Mouse (Mus musculus): ENCODE data around the gene Pomgnt2. TPM values are rescaled to one million over a fixed set of nuclear protein-coding genes. Genes with fewer than 3 reads are reported as not detected.
A peak's percentile ranks its signal among the peaks of the same experiment; 100 is the strongest.

Pomgnt2 gene
- polyA plus RNA-seq, 1 experiment from 2014 or later: 7.9 TPM

- no peaks in the 10 kb centered on the region for H3K27me3 ChIP-seq (ENCODE audit: control insufficient read depth, insufficient read depth, low read length)
- no peak for ATAC-seq (ENCODE audit: insufficient number of reproducible peaks, low FRiP score, low TSS enrichment, low read depth)
- no peaks in the 10 kb centered on the region for H3K9me3 ChIP-seq (ENCODE audit: control insufficient read depth, low read length)
- 88% methylated on average over 2 of the region's 2 CpGs for WGBS
- H3K4me1 ChIP-seq (ENCODE audit: control insufficient read depth, insufficient read depth, low read length): no peaks in the 10 kb centered on the region
- H3K9ac ChIP-seq (ENCODE audit: low read length): no peak overlapping the region
- no peak overlapping the region for H3K4me2 ChIP-seq (ENCODE audit: low read depth, severe bottlenecking)
- DNase-seq (ENCODE audit: low spot score): no peak
- no peak overlapping the region for H3K27ac ChIP-seq (replicated peaks; ENCODE audit: low read depth, low read length)
- no peak overlapping the region for H3K4me3 ChIP-seq (ENCODE audit: low read depth, low read length)
- H3K36me3 ChIP-seq (ENCODE audit: control insufficient read depth, insufficient read depth, low read length): no peaks in the 10 kb centered on the region
These were observed 9.3 kb upstream of the Pomgnt2 start for GRCm38 (mm10) chr9:122006175-122006574.

GRCm38 (mm10) chr9:121997978-121998377, 1.1 kb upstream of the Pomgnt2 start:
- Histone ChIP-seq H3K4me3 (ENCODE audit: low read depth, low read length) (no peak overlapping the region), H3K36me3 (ENCODE audit: control insufficient read depth, insufficient read depth, low read length) (no peaks in the 10 kb centered on the region), H3K27me3 (ENCODE audit: control insufficient read depth, insufficient read depth, low read length) (no peaks in the 10 kb centered on the region), H3K9me3 (ENCODE audit: control insufficient read depth, low read length) (no peaks in the 10 kb centered on the region), H3K9ac (ENCODE audit: low read length) (no peak overlapping the region), H3K27ac (replicated peaks; ENCODE audit: low read depth, low read length) (no peak overlapping the region), H3K4me2 (ENCODE audit: low read depth, severe bottlenecking) (no peak overlapping the region), H3K4me1 (ENCODE audit: control insufficient read depth, insufficient read depth, low read length) (peaks cover 5% of the 10 kb centered on the region; the same call in 1 of the 2 replicates)
- ATAC-seq (ENCODE audit: insufficient number of reproducible peaks, low FRiP score, low TSS enrichment, low read depth): no peak
- no peak for DNase-seq (ENCODE audit: low spot score)
- WGBS: 61% methylated on average over 4 of the region's 4 CpGs

GRCm38 (mm10) chr9:121995508-121996131, 1.3 kb downstream of the Pomgnt2 start:
- WGBS: 1% methylated on average over 43 of the region's 53 CpGs
- peak; percentile 77 for ATAC-seq (ENCODE audit: insufficient number of reproducible peaks, low FRiP score, low TSS enrichment, low read depth)
- Histone ChIP-seq H3K27me3 (ENCODE audit: control insufficient read depth, insufficient read depth, low read length) (no peaks in the 10 kb centered on the region), H3K9ac (ENCODE audit: low read length) (peak overlapping the region; percentile 49), H3K4me1 (ENCODE audit: control insufficient read depth, insufficient read depth, low read length) (peaks cover 5% of the 10 kb centered on the region; the same call in 1 of the 2 replicates), H3K4me3 (ENCODE audit: low read depth, low read length) (peak overlapping the region; percentile 62), H3K4me2 (ENCODE audit: low read depth, severe bottlenecking) (peak overlapping the region; percentile 57), H3K36me3 (ENCODE audit: control insufficient read depth, insufficient read depth, low read length) (no peaks in the 10 kb centered on the region), H3K27ac (replicated peaks; ENCODE audit: low read depth, low read length) (no peak overlapping the region), H3K9me3 (ENCODE audit: control insufficient read depth, low read length) (no peaks in the 10 kb centered on the region)
- DNase-seq (ENCODE audit: low spot score): peak; percentile 87

- DNase-seq (ENCODE audit: low spot score) (no peak), ATAC-seq (ENCODE audit: insufficient number of reproducible peaks, low FRiP score, low TSS enrichment, low read depth) (no peak)
- H3K4me3 ChIP-seq (ENCODE audit: low read depth, low read length): peak overlapping the region; percentile 62
- H3K27ac ChIP-seq (replicated peaks; ENCODE audit: low read depth, low read length): no peak overlapping the region
- no peaks in the 10 kb centered on the region for H3K36me3 ChIP-seq (ENCODE audit: control insufficient read depth, insufficient read depth, low read length)
- H3K9ac ChIP-seq (ENCODE audit: low read length): peak overlapping the region; percentile 49; the same call in 1 of the 2 replicates
- peak overlapping the region; percentile 57 for H3K4me2 ChIP-seq (ENCODE audit: low read depth, severe bottlenecking)
- peaks cover 5% of the 10 kb centered on the region; the same call in 1 of the 2 replicates for H3K4me1 ChIP-seq (ENCODE audit: control insufficient read depth, insufficient read depth, low read length)
- H3K9me3 ChIP-seq (ENCODE audit: control insufficient read depth, low read length): no peaks in the 10 kb centered on the region
- H3K27me3 ChIP-seq (ENCODE audit: control insufficient read depth, insufficient read depth, low read length): no peaks in the 10 kb centered on the region
- 16% methylated on average over 10 of the region's 10 CpGs for WGBS
These were observed 1.8 kb downstream of the Pomgnt2 start for GRCm38 (mm10) chr9:121995077-121995476.

GRCm38 (mm10) chr9:121993047-121993446, 3.9 kb downstream of the Pomgnt2 start:
- H3K27me3 ChIP-seq (ENCODE audit: control insufficient read depth, insufficient read depth, low read length): no peaks in the 10 kb centered on the region
- H3K27ac ChIP-seq (replicated peaks; ENCODE audit: low read depth, low read length): no peak overlapping the region
- H3K4me1 ChIP-seq (ENCODE audit: control insufficient read depth, insufficient read depth, low read length): peaks cover 5% of the 10 kb centered on the region; the same call in 1 of the 2 replicates
- H3K36me3 ChIP-seq (ENCODE audit: control insufficient read depth, insufficient read depth, low read length): no peaks in the 10 kb centered on the region
- ATAC-seq (ENCODE audit: insufficient number of reproducible peaks, low FRiP score, low TSS enrichment, low read depth) (no peak), DNase-seq (ENCODE audit: low spot score) (no peak)
- no peak overlapping the region for H3K9ac ChIP-seq (ENCODE audit: low read length)
- no peak overlapping the region for H3K4me3 ChIP-seq (ENCODE audit: low read depth, low read length)
- no peaks in the 10 kb centered on the region for H3K9me3 ChIP-seq (ENCODE audit: control insufficient read depth, low read length)
- WGBS: 57% methylated on average over 3 of the region's 3 CpGs
- no peak overlapping the region for H3K4me2 ChIP-seq (ENCODE audit: low read depth, severe bottlenecking)

- 76% methylated on average over 5 of the region's 5 CpGs for WGBS
- Histone ChIP-seq H3K27me3 (ENCODE audit: control insufficient read depth, insufficient read depth, low read length) (no peaks in the 10 kb centered on the region), H3K4me3 (ENCODE audit: low read depth, low read length) (no peak overlapping the region), H3K36me3 (ENCODE audit: control insufficient read depth, insufficient read depth, low read length) (no peaks in the 10 kb centered on the region), H3K27ac (replicated peaks; ENCODE audit: low read depth, low read length) (no peak overlapping the region), H3K9ac (ENCODE audit: low read length) (no peak overlapping the region), H3K4me1 (ENCODE audit: control insufficient read depth, insufficient read depth, low read length) (peaks cover 5% of the 10 kb centered on the region; the same call in 1 of the 2 replicates), H3K4me2 (ENCODE audit: low read depth, severe bottlenecking) (no peak overlapping the region), H3K9me3 (ENCODE audit: control insufficient read depth, low read length) (no peaks in the 10 kb centered on the region)
- DNase-seq (ENCODE audit: low spot score) (no peak), ATAC-seq (ENCODE audit: insufficient number of reproducible peaks, low FRiP score, low TSS enrichment, low read depth) (no peak)
These were observed 5.9 kb downstream of the Pomgnt2 start for GRCm38 (mm10) chr9:121991041-121991440.

- Histone ChIP-seq H3K9ac (ENCODE audit: low read length) (no peak overlapping the region), H3K4me1 (ENCODE audit: control insufficient read depth, insufficient read depth, low read length) (no peaks in the 10 kb centered on the region; the same call in 1 of the 2 replicates), H3K9me3 (ENCODE audit: control insufficient read depth, low read length) (no peaks in the 10 kb centered on the region), H3K4me2 (ENCODE audit: low read depth, severe bottlenecking) (no peak overlapping the region), H3K27ac (replicated peaks; ENCODE audit: low read depth, low read length) (no peak overlapping the region), H3K36me3 (ENCODE audit: control insufficient read depth, insufficient read depth, low read length) (no peaks in the 10 kb centered on the region), H3K4me3 (ENCODE audit: low read depth, low read length) (no peak overlapping the region), H3K27me3 (ENCODE audit: control insufficient read depth, insufficient read depth, low read length) (no peaks in the 10 kb centered on the region)
- no peak for ATAC-seq (ENCODE audit: insufficient number of reproducible peaks, low FRiP score, low TSS enrichment, low read depth)
- WGBS: 57% methylated on average over 5 of the region's 5 CpGs
- no peak for DNase-seq (ENCODE audit: low spot score)
These were observed 7.4 kb downstream of the Pomgnt2 start for GRCm38 (mm10) chr9:121989536-121989935.

GRCm38 (mm10) chr9:121988910-121989309, 8.0 kb downstream of the Pomgnt2 start:
- ATAC-seq (ENCODE audit: insufficient number of reproducible peaks, low FRiP score, low TSS enrichment, low read depth): no peak
- 74% methylated on average over 3 of the region's 3 CpGs for WGBS
- Histone ChIP-seq H3K36me3 (ENCODE audit: control insufficient read depth, insufficient read depth, low read length) (no peaks in the 10 kb centered on the region), H3K9ac (ENCODE audit: low read length) (no peak overlapping the region), H3K27ac (replicated peaks; ENCODE audit: low read depth, low read length) (no peak overlapping the region), H3K4me3 (ENCODE audit: low read depth, low read length) (no peak overlapping the region), H3K4me1 (ENCODE audit: control insufficient read depth, insufficient read depth, low read length) (peaks cover 2% of the 10 kb centered on the region; the same call in 1 of the 2 replicates), H3K27me3 (ENCODE audit: control insufficient read depth, insufficient read depth, low read length) (no peaks in the 10 kb centered on the region), H3K9me3 (ENCODE audit: control insufficient read depth, low read length) (no peaks in the 10 kb centered on the region), H3K4me2 (ENCODE audit: low read depth, severe bottlenecking) (no peak overlapping the region)
- no peak for DNase-seq (ENCODE audit: low spot score)
